Mouse (Mus musculus): ENCODE results near the gene 2900026A02Rik.

The 2900026A02Rik gene

DNA sequence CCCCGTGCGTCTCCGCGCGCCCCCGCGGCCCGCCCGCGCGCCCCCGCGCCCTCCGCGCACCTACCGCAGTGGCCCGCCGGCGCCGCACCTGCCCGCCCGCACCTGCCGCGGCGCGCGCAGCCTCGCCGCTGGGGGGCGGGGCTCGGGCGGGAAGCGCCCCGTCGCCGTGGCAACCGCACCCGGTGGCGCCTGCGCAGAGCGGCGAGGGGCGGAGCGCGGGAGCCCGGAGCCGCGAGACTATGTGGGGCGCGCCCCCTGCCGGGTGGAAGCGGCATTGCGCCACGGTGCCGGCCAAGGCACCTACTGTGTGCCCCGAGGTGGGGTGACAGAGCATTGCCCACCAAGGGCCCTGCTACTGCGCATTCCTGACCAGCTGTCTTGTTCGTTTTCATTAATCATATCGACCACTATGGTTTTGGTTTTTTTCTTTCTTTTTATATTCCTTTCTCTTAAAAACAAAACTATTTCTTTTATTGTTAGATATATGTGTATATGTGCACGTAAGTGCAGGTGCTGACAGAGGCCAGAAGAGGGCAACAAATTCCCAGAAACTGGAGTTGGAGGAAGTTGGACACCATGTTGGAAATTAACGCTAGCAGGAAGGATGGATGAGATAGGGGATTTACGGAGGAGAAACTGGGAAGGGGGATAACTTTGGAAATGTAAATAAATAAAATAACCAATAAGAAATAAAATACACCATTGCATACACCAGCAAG is at the start of gene 2900026A02Rik:
2900026A02Rik (minus strand) TSS at position 90 of the 719 bp plus-strand sequence.
- peak; percentile 67 to 70 for DNase-seq (ENCODE audit: low spot score in 2 of 2)

- no peak for DNase-seq (ENCODE audit: low spot score in 2 of 2)
Observed at GRCm38 (mm10) chr5:113270043-113270442, 49.0 kb upstream of the 2900026A02Rik start.

- no peak for DNase-seq (ENCODE audit: low spot score in 2 of 2)
Observed at GRCm38 (mm10) chr5:113268246-113268645, 47.2 kb upstream of the 2900026A02Rik start.

DNA sequence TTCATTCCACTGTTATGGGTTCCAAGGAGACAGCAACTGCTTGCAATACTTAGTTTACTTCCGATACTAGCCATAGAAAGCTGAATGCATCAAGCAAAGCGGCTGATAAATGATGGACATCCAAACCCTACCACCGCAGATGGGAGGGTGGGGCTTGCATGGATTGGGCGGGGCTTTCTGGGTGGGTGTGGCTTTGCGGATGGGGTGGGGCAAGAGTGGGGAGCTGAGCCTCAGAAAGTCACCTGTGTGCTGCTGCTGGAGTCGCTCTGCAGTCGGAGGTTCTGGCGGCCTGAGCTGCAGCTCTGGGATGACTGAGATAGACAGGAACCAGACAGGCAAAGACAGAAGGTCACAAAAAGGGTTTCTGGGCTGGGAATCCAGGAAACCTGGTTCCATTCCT is 44.6 kb upstream of the 2900026A02Rik start:
- DNase-seq (ENCODE audit: low spot score in 2 of 2), result no peak

DNA sequence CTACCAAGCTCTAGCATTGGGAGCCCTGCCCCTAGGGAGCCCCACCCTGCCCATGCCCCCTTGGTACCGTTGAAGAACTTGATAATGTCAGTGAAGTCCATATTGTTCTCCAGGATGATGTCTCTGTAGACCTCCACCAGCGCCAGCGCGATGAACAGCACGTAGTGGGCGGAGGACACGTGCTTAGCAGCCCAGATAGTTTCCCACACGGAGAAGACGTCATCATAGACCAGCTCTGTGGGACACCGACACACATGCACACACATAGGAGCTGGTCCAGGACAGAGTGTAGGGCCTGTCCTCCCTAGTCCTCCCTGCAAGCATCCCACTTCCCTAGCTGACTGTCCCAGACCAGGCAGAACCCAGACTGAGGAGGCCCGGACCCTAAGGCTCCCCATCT is 29.8 kb upstream of the 2900026A02Rik start:
- peak; percentile 13 to 14 for DNase-seq (ENCODE audit: low spot score in 2 of 2)

GRCm38 (mm10) chr5:113249263-113249930 is 28.4 kb upstream of the 2900026A02Rik start:
- no peak for DNase-seq (ENCODE audit: low spot score in 2 of 2)

GRCm38 (mm10) chr5:113230196-113230595 is 9.2 kb upstream of the 2900026A02Rik start:
- no peak for DNase-seq (ENCODE audit: low spot score in 2 of 2)

DNA sequence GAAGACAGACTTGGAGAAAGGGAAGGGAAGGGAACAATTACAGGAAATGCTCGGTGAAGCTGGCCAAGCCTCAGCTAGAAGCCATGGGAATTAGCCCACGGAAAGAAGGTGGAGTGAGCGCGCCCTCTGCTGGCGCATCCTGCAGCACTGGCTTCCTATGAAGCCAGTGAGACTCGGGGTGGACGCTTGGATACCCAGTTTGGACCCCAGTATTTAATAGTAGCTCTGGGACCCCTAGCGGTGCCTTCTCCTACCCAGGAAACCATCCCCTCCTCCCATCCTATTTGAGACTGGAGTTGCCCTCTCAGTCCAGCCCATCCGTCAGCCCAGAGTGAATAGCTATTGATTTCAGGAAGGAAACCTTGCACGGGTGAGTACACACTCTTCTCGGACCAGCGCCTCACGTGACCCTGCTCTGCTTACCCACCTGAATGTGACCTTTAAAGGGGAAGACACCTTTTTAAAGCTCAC is 5.6 kb upstream of the 2900026A02Rik start, which contains the start of gene Tmem211:
Tmem211 (plus strand) TSS at position 278 of the 471 bp plus-strand sequence.
- DNase-seq (ENCODE audit: low spot score in 2 of 2), result peak; percentile 84 to 88

GRCm38 (mm10) chr5:113225686-113226435 is 4.8 kb upstream of the 2900026A02Rik start:
- no peak for DNase-seq (ENCODE audit: low spot score in 2 of 2)

DNA sequence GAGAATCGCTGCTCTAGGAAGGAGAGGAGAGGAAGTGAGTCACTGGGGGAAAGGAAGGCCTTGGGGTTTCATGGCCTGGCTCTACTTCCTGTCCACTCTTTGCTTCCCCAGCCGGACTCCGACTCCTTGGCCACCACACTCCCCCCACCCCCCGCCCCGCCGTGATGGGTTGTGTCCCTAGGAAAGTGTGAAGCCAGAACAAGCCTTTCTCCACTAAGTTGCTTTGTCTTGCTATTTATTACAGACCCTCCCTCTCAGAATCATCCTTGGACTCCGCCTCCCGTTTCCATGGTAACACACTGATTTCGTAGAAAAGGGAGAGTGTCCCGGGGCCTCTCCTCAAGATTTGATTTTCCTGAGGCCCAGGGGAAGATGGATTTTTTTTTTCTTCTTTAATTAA is 4.2 kb upstream of the 2900026A02Rik start:
- DNase-seq (ENCODE audit: low spot score in 2 of 2), result no peak

DNA sequence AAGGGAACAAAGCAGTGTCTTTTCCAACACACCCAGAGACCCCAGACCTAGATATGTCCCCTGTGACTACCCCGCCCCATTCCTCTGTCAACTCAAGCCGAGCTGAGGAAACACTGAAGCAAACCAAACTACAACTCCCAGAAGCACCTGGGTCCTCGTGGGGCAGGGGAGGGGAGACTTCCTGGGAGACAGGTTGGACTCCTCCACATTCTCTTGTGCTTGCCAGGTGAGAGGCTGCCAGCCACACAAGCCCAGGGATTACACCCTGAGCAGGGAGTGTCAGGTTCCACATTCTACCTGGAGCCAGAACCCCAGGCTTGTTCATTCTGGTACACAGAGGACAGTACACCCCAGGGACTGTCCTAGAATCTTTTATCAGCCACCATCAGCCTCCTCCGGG is 2.9 kb upstream of the 2900026A02Rik start:
- DNase-seq (ENCODE audit: low spot score in 2 of 2), result peak in 1 of 2 experiments; percentile 14

GRCm38 (mm10) chr5:113220383-113221146 is 471 bp downstream of the 2900026A02Rik start:
- DNase-seq (ENCODE audit: low spot score in 2 of 2), result no peak

DNA sequence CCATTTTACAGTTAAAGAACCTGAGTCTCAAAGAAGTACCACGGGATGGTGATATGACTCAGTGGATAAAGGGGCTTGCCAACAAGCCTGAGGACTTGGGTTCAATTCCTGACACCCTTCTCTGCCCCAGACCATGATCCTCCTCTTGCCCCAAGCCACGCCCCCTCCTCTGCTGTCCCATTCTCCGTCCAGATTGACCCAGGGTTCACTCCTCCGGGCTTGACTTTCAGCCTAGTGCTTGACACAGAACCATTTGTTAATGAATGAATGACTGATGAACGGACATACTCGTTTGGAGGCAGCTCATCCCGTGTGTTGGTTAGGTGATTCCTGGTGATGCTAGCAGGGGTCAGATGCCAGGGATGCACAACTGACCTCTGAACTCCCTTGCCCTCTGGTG is 1.2 kb downstream of the 2900026A02Rik start:
- DNase-seq (ENCODE audit: low spot score in 2 of 2), result no peak

DNA sequence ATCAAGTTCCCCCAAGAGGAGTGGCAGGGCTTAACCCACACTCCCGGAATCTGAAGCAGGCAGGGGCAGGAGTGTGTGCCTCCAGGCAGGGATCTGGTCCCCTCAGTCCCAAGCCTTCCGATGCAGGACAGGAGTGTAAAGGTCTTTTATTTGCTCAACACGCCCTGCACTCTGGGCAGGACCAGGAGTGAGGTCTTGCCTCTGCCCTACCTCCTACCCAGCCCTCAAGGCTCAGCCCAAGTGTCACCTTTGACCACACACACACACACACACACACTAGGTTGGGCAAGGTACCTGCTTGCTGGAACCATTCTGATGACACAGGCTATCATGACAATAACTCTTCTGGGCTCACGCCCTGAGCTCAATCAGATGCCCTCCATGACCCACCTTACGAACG is 1.6 kb downstream of the 2900026A02Rik start:
- no peak for DNase-seq (ENCODE audit: low spot score in 2 of 2)

GRCm38 (mm10) chr5:113218617-113219235 is 2.3 kb downstream of the 2900026A02Rik start:
- no peak for DNase-seq (ENCODE audit: low spot score in 2 of 2)

- no peak for DNase-seq (ENCODE audit: low spot score in 2 of 2)
Observed at GRCm38 (mm10) chr5:113217076-113217475, 4.0 kb downstream of the 2900026A02Rik start.

GRCm38 (mm10) chr5:113216328-113216960 is 4.6 kb downstream of the 2900026A02Rik start:
- DNase-seq (ENCODE audit: low spot score in 2 of 2), result peak; percentile 42 to 55

DNA sequence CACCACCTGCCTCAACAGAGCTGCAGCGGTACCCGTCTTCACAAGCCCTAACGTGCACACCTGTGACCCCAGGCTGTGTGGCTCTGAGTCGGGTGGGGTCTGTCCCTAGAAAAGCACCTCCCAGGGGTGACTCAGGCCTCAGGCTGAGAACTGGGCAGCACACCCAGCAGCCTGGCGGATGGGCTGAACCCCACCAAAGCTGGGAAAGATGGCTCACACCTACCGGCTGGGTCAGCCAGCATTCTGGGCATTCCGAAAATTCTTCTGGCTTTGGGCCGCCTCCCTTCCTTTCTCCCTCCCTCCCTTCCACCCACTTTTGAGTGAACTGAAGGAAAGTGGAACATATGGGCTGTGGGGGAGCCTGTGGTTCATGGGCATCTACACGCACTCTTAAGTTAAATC is 5.4 kb downstream of the 2900026A02Rik start:
- peak in 1 of 2 experiments; percentile 35 for DNase-seq (ENCODE audit: low spot score in 2 of 2)

DNA sequence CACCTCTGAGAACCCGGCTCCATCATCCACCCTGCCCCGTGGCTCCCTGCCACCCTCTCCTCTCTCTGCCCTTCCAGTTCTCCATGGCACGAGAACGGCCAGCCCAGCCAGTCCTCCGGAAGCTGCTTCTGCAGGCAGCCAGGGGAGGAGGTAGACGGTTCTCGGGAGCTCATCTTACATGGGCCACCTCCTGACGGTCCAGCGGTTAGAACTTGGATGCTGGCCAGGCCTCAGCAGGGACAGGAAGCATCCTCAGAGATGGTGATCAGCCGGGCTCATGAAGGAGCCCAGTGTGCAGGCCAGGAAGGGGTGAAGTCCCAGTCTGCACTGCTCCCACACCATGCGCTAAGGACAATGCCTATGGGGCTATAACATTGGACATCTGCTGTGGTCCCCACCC is 6.6 kb downstream of the 2900026A02Rik start:
- DNase-seq (ENCODE audit: low spot score in 2 of 2), result no peak

DNA sequence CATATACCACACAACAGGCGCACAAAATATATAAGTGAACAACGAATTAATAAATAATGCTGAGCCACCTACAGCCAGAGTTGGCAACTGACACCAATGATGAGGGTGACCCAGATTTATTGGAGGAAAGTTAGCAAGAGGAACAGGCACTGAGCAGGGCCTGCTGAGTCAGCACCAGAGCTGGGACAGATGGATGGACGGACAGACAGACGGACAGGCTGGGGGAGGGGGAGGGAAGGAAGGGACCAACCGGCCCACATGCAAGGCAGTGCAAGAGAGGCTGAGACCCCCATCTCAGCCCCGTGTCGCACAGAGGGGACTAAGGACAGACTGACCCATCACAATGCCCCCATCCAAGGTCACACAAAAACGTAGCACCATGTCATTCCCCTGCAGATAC is 7.0 kb downstream of the 2900026A02Rik start:
- DNase-seq (ENCODE audit: low spot score in 2 of 2), result no peak

Data from frontal cortex, postnatal 36 days (tissue).